Mouse (Mus musculus) hematopoietic multipotent progenitor cell, adult 10-12 weeks (in vitro differentiated cells): ENCODE data around the gene Rabep1. TPM values are rescaled to one million over a fixed set of nuclear protein-coding genes. Genes with fewer than 3 reads are reported as not detected.

Source experiments
- polyA plus RNA-seq: library from polyadenylated mRNA; stranded (reverse); fragments of >175 nt; gene quantifications from 2 replicates; pipeline ENCODE4 v1.2.3, GENCODE M21; 2012; ENCODE audit warnings: low replicate concordance

Gene Rabep1
- 15.9 and 45.8 TPM in 2 replicates for polyA plus RNA-seq

GRCm38 (mm10) chr11:70844559-70845456, at the start of gene Rabep1:
Rabep1 (plus strand) TSS chr11:70844778.

GRCm38 (mm10) chr11:70812365-70812764, 32.2 kb upstream of the Rabep1 start, which contains the start of gene Scimp:
Scimp (minus strand) TSS chr11:70812586.

GRCm38 (mm10) chr11:70969821-70970559, 125.4 kb downstream of the Rabep1 start, which contains the start of the genes Nup88 and Rpain:
Nup88 (minus strand) TSS chr11:70969973.
Rpain (plus strand) TSS chr11:70970213.

GRCm38 (mm10) chr11:70982557-70983228, 138.1 kb downstream of the Rabep1 start, which contains the start of gene C1qbp:
C1qbp (minus strand) TSS chr11:70983026.

Other genes with a start within 250 kb of the Rabep1 start
- not detected in 2 replicates for gene 4930544D05Rik, start 228.9 kb upstream of the Rabep1 start, polyA plus RNA-seq
- gene Chrne, start 225.6 kb upstream of the Rabep1 start, polyA plus RNA-seq: 0.98 and 1.9 TPM in 2 replicates
- 0.47 and 1.1 TPM in 2 replicates for gene Gp1ba, start 205.7 kb upstream of the Rabep1 start, polyA plus RNA-seq
- 97.5 and 293 TPM in 2 replicates for gene Rnf167, start 197.5 kb upstream of the Rabep1 start, polyA plus RNA-seq
- 60.4 and 82.0 TPM in 2 replicates for gene Slc25a11, start 197.3 kb upstream of the Rabep1 start, polyA plus RNA-seq
- 4,148 and 9,034 TPM in 2 replicates for gene Pfn1, start 190.1 kb upstream of the Rabep1 start, polyA plus RNA-seq
- 15.7 and 25.1 TPM in 2 replicates for gene Eno3, start 187.6 kb upstream of the Rabep1 start, polyA plus RNA-seq
- 87.8 and 103 TPM in 2 replicates for gene Spag7, start 175.4 kb upstream of the Rabep1 start, polyA plus RNA-seq
- gene Camta2, start 156.7 kb upstream of the Rabep1 start, polyA plus RNA-seq: 59.8 and 107 TPM in 2 replicates
- gene Inca1, start 144.6 kb upstream of the Rabep1 start, polyA plus RNA-seq: 0.36 and 0.41 TPM in 2 replicates
- 37.7 and 84.2 TPM in 2 replicates for gene Kif1c, start 144.2 kb upstream of the Rabep1 start, polyA plus RNA-seq
- gene Zfp3, start 80.6 kb upstream of the Rabep1 start, polyA plus RNA-seq: 3.1 and 3.2 TPM in 2 replicates
- 4.7 and 5.1 TPM in 2 replicates for gene Scimp, start 32.2 kb upstream of the Rabep1 start, polyA plus RNA-seq
- 38.9 and 44.3 TPM in 2 replicates for gene Nup88, start 125.2 kb downstream of the Rabep1 start, polyA plus RNA-seq
- 3.2 and 15.4 TPM in 2 replicates for gene Rpain, start 125.4 kb downstream of the Rabep1 start, polyA plus RNA-seq
- 97.3 and 201 TPM in 2 replicates for gene C1qbp, start 138.2 kb downstream of the Rabep1 start, polyA plus RNA-seq
- gene Dhx33, start 159.7 kb downstream of the Rabep1 start, polyA plus RNA-seq: 6.2 and 10.4 TPM in 2 replicates
- 1.6 and 4.0 TPM in 2 replicates for gene Mis12, start 174.8 kb downstream of the Rabep1 start, polyA plus RNA-seq
- gene Derl2, start 175.1 kb downstream of the Rabep1 start, polyA plus RNA-seq: 18.2 and 50.7 TPM in 2 replicates
- gene 6330403K07Rik, start 188.7 kb downstream of the Rabep1 start, polyA plus RNA-seq: 0.33 and 1.2 TPM in 2 replicates